Mouse (Mus musculus) MEL (cell line): ENCODE results near the gene Mslnl. TPM values are rescaled to one million over a fixed set of nuclear protein-coding genes. Genes with fewer than 3 reads are reported as not detected.
A peak's percentile ranks its signal among the peaks of the same experiment; 100 is the strongest.

Source experiments
- DNase-seq: peaks from one replicate; pipeline ENCODE4 v3.0.0; 2011; ENCODE audit warnings: low read depth, low spot score
- H3K27ac ChIP-seq: 2 replicates; pipeline ENCODE4 v1.5.1; 2012; ENCODE audit warnings: low read depth, mild to moderate bottlenecking, control low read depth, low read length, moderate library complexity; ENCODE audit not compliant: control insufficient read depth
- H3K27me3 ChIP-seq, 2 experiments: fragments of 150-350 bp in 1 of 2; sonication (generic) in 1 of 2; 2 replicates each; pipeline ENCODE4 v1.6.1; 2012; ENCODE audit warnings: low read length in 2 of 2, mild to moderate bottlenecking in 2 of 2, improper control_type of control experiment in 1 of 2, moderate library complexity in 1 of 2; ENCODE audit not compliant: insufficient read depth in 2 of 2, control insufficient read depth in 1 of 2
- H3K36me3 ChIP-seq, 2 experiments: 2 replicates each; pipeline ENCODE4 v1.6.1; 2012 to 2014; ENCODE audit warnings: low read length in 2 of 2, improper control_type of control experiment in 1 of 2, inconsistent platforms in 1 of 2, mild to moderate bottlenecking in 1 of 2; ENCODE audit not compliant: insufficient read depth in 2 of 2, control insufficient read depth in 1 of 2
- H3K4me1 ChIP-seq, 2 experiments: fragments of 150-350 bp in 1 of 2; sonication (generic) in 1 of 2; 2 replicates each; pipeline ENCODE4 v1.6.1; 2012; ENCODE audit warnings: low read length in 2 of 2, improper control_type of control experiment in 1 of 2, mild to moderate bottlenecking in 1 of 2; ENCODE audit not compliant: insufficient read depth in 2 of 2, control insufficient read depth in 1 of 2
- H3K4me3 ChIP-seq, 2 experiments: fragments of 150-350 bp in 1 of 2; sonication (generic) in 1 of 2; 2 replicates each; pipeline ENCODE4 v1.5.1; 2012; ENCODE audit warnings: low read depth in 2 of 2, low read length in 2 of 2, mild to moderate bottlenecking in 2 of 2, moderate library complexity in 2 of 2, control low read depth in 1 of 2, improper control_type of control experiment in 1 of 2; ENCODE audit not compliant: control insufficient read depth in 1 of 2, insufficient read depth in 1 of 2
- H3K79me2 ChIP-seq: 2 replicates; pipeline ENCODE4 v1.6.1; 2012; ENCODE audit warnings: mild to moderate bottlenecking, low read length, moderate library complexity; ENCODE audit not compliant: control insufficient read depth, poor library complexity, insufficient read depth
- H3K9ac ChIP-seq: 2 replicates; pipeline ENCODE4 v1.6.1; 2012; ENCODE audit warnings: low read depth, mild to moderate bottlenecking, control low read depth, low read length, moderate library complexity; ENCODE audit not compliant: control insufficient read depth, poor library complexity, severe bottlenecking
- H3K9me3 ChIP-seq: fragments of 150-350 bp; sonication (generic); replicated peaks from 2 replicates; pipeline ENCODE4 v1.6.1; 2012; ENCODE audit warnings: mild to moderate bottlenecking, low read length, improper control_type of control experiment, moderate library complexity; ENCODE audit not compliant: insufficient read depth
- BHLHE40 ChIP-seq: IDR thresholded peaks from 2 replicates; pipeline ENCODE4 v1.6.1; 2012; ENCODE audit warnings: low read depth, mild to moderate bottlenecking, inconsistent platforms, low read length, improper control_type of control experiment, borderline replicate concordance
- ELF1 ChIP-seq: IDR thresholded peaks from 2 replicates; pipeline ENCODE4 v1.6.1; 2014; ENCODE audit warnings: low read depth, mild to moderate bottlenecking, inconsistent platforms, low read length, improper control_type of control experiment, moderate library complexity
- EP300 ChIP-seq, 2 experiments: IDR thresholded peaks; 2 replicates each; pipeline ENCODE4 v1.6.1; 2011; ENCODE audit warnings: improper control_type of control experiment in 2 of 2, low read length in 2 of 2, low read depth in 1 of 2, mild to moderate bottlenecking in 1 of 2
- GABPA ChIP-seq: IDR thresholded peaks from 2 replicates; pipeline ENCODE4 v1.6.1; 2012; ENCODE audit warnings: low read depth, mild to moderate bottlenecking, inconsistent platforms, low read length, improper control_type of control experiment, moderate library complexity
- GATA1 ChIP-seq: IDR thresholded peaks from 2 replicates; pipeline ENCODE4 v1.6.1; 2011; ENCODE audit warnings: low read depth, low read length, improper control_type of control experiment
- HCFC1 ChIP-seq: IDR thresholded peaks from 2 replicates; pipeline ENCODE4 v1.6.1; 2012; ENCODE audit warnings: low read depth, mild to moderate bottlenecking, inconsistent platforms, low read length, improper control_type of control experiment, moderate library complexity
- JUND ChIP-seq: IDR thresholded peaks from 2 replicates; pipeline ENCODE4 v1.6.1; 2011; ENCODE audit warnings: low read depth, mild to moderate bottlenecking, improper control_type of control experiment, low read length
- MAFK ChIP-seq: IDR thresholded peaks from 2 replicates; pipeline ENCODE4 v1.6.1; 2011; ENCODE audit warnings: low read depth, mild to moderate bottlenecking, low read length, improper control_type of control experiment, borderline replicate concordance
- MAX ChIP-seq: IDR thresholded peaks from 2 replicates; pipeline ENCODE4 v1.6.1; 2011; ENCODE audit warnings: low read length, improper control_type of control experiment
- MXI1 ChIP-seq: IDR thresholded peaks from 2 replicates; pipeline ENCODE4 v1.6.1; 2011; ENCODE audit warnings: mild to moderate bottlenecking, low read depth, low read length, improper control_type of control experiment
- NELFE ChIP-seq: IDR thresholded peaks from 2 replicates; pipeline ENCODE4 v1.6.1; 2011; ENCODE audit warnings: low read depth, low read length, improper control_type of control experiment
- NRF1 ChIP-seq: IDR thresholded peaks from 2 replicates; pipeline ENCODE4 v1.6.1; 2014; ENCODE audit warnings: low read depth, mild to moderate bottlenecking, inconsistent platforms, low read length, improper control_type of control experiment, moderate library complexity; ENCODE audit not compliant: poor library complexity, insufficient read depth, severe bottlenecking
- POLR2A ChIP-seq, 2 experiments: IDR thresholded peaks; 2 replicates each; pipeline ENCODE4 v1.6.1; 2011 to 2012; ENCODE audit warnings: low read length in 2 of 2, mild to moderate bottlenecking in 2 of 2, control low read depth in 1 of 2, improper control_type of control experiment in 1 of 2, low read depth in 1 of 2, moderate library complexity in 1 of 2; ENCODE audit not compliant: control insufficient read depth in 1 of 2, insufficient read depth in 1 of 2, poor library complexity in 1 of 2
- POLR2AphosphoS2 ChIP-seq: IDR thresholded peaks from 2 replicates; pipeline ENCODE4 v1.6.1; 2011; ENCODE audit warnings: low read length, improper control_type of control experiment
- RCOR1 ChIP-seq: IDR thresholded peaks from 2 replicates; pipeline ENCODE4 v1.6.1; 2012; ENCODE audit warnings: low read depth, mild to moderate bottlenecking, inconsistent platforms, low read length, improper control_type of control experiment
- SIN3A ChIP-seq: IDR thresholded peaks from 2 replicates; pipeline ENCODE4 v1.6.1; 2012; ENCODE audit warnings: low read length, improper control_type of control experiment, inconsistent platforms
- TAL1 ChIP-seq: IDR thresholded peaks from 2 replicates; pipeline ENCODE4 v1.6.1; 2012; ENCODE audit warnings: mild to moderate bottlenecking, inconsistent platforms, low read length, moderate library complexity, mixed read lengths
- TBP ChIP-seq: IDR thresholded peaks from 2 replicates; pipeline ENCODE4 v1.8.0; 2011; ENCODE audit warnings: low read depth, low read length, improper control_type of control experiment
- TCF12 ChIP-seq: IDR thresholded peaks from 2 replicates; pipeline ENCODE4 v1.6.1; 2014; ENCODE audit warnings: low read depth, mild to moderate bottlenecking, inconsistent platforms, low read length, improper control_type of control experiment, moderate library complexity
- UBTF ChIP-seq: IDR thresholded peaks from 2 replicates; pipeline ENCODE4 v1.6.1; 2012; ENCODE audit warnings: low read depth, mild to moderate bottlenecking, inconsistent platforms, low read length, improper control_type of control experiment, moderate library complexity, borderline replicate concordance; ENCODE audit not compliant: insufficient read depth
- ZC3H11A ChIP-seq: IDR thresholded peaks from 2 replicates; pipeline ENCODE4 v1.6.1; 2012; ENCODE audit warnings: low read depth, mild to moderate bottlenecking, inconsistent platforms, low read length, improper control_type of control experiment
- ZMIZ1 ChIP-seq: IDR thresholded peaks from 2 replicates; pipeline ENCODE4 v1.6.1; 2012; ENCODE audit warnings: low read depth, mild to moderate bottlenecking, inconsistent platforms, low read length, improper control_type of control experiment, moderate library complexity
- ZNF384 ChIP-seq: IDR thresholded peaks from 2 replicates; pipeline ENCODE4 v1.6.1; 2012; ENCODE audit warnings: low read depth, mild to moderate bottlenecking, inconsistent platforms, low read length, improper control_type of control experiment
- polyA plus RNA-seq, 2 experiments: library from polyadenylated mRNA; stranded (reverse) in 1 of 2; unstranded in 1 of 2; fragments of >175 nt in 1 of 2; fragments of >200 nt in 1 of 2; gene quantifications; 2 replicates each; pipeline versions ENCODE4 v1.2.1 to v1.2.4; 2012; ENCODE audit warnings: low replicate concordance in 2 of 2, low read depth in 1 of 2; ENCODE audit not compliant: insufficient read length in 2 of 2, insufficient read depth in 1 of 2, missing spikeins in 1 of 2
- total RNA-seq: library from RNA; depleted of rRNA; stranded (reverse); fragments of 300-350 nt; gene quantifications from 2 replicates; pipeline ENCODE4 v1.2.3, GENCODE M21; 2012

Gene Mslnl
- total and polyA plus RNA-seq, 3 experiments, result 0.08 TPM; not detected in 1

GRCm38 (mm10) chr17:25785281-25785745 is 49.5 kb downstream of the Mslnl start, which contains the start of gene Haghl:
TSS of gene Haghl (minus strand) at chr17:25785673.
- peak within 1 kb of the TSS; percentile 58 for H3K27ac ChIP-seq
- H3K4me3 ChIP-seq, result peak within 1 kb of the TSS; percentile 66 to 91
- TF ChIP-seq TBP (peak; percentile 55; the same call in 1 of the 2 replicates), UBTF (no peak), TAL1 (no peak), POLR2A (IDR thresholded peaks at IDR 0.05; ENCODE audit: control insufficient read depth in 1 of 2, insufficient read depth in 1 of 2, low read depth in 1 of 2, low read length in 2 of 2, poor library complexity in 1 of 2) (peak; percentile 50 to 86; a peak in 3 of 4 replicates), ZNF384 (no peak), TCF12 (peak; percentile 21; the same call in 1 of the 2 replicates), JUND (no peak), MXI1 (no peak; the same call in 1 of the 2 replicates), RCOR1 (no peak), POLR2AphosphoS2 (peak; percentile 86), BHLHE40 (no peak), SIN3A (0 out of 2 replicates have a peak, but pooled peaks have one; percentile 29), GABPA (no peak), EP300 (IDR thresholded peaks at IDR 0.05; ENCODE audit: low read depth in 1 of 2, low read length in 2 of 2) (no peak), ELF1 (no peak), NELFE (peak; percentile 85), ZMIZ1 (peak; percentile 67; the same call in 1 of the 2 replicates), GATA1 (no peak), MAX (peak; percentile 41; the same call in 1 of the 2 replicates), MAFK (no peak), ZC3H11A (no peak), NRF1 (peak; percentile 96), HCFC1 (peak; percentile 69)
- no peaks in the 10 kb centered on the region for H3K9me3 ChIP-seq
- no peaks in the 10 kb centered on the region for H3K4me1 ChIP-seq
- peak within 1 kb of the TSS; percentile 60 for H3K9ac ChIP-seq
- no peaks in the 10 kb centered on the region for H3K27me3 ChIP-seq
- peaks cover 0 to 2% of the 10 kb centered on the region in 2 experiments; a peak in 2 of 4 replicates for H3K36me3 ChIP-seq
- DNase-seq, result peak; percentile 98
- H3K79me2 ChIP-seq, result no peaks in the 10 kb centered on the region
